Mouse (Mus musculus): ENCODE measurements around the gene Fto. TPM values are rescaled to one million over a fixed set of nuclear protein-coding genes. Genes with fewer than 3 reads are reported as not detected.

The Fto gene
- polyA plus RNA-seq, 1 experiment from 2014 or later, result 151 TPM

GRCm38 (mm10) chr8:91584620-91585415 is 271.5 kb downstream of the Fto start:
- WGBS, result 77% methylated on average over 11 of the region's 11 CpGs
- Histone ChIP-seq H3K9ac (ENCODE audit: low read depth, low read length) (no peak overlapping the region), H3K27me3 (replicated peaks; ENCODE audit: control insufficient read depth, insufficient read depth, low read length) (no peaks in the 10 kb centered on the region), H3K27ac (ENCODE audit: low read depth, low read length) (no peak overlapping the region), H3K4me3 (ENCODE audit: low read length) (no peak overlapping the region), H3K9me3 (ENCODE audit: control insufficient read depth, low read length) (no peaks in the 10 kb centered on the region), H3K4me2 (ENCODE audit: low read length) (no peak overlapping the region), H3K36me3 (ENCODE audit: control insufficient read depth, insufficient read depth, low read length) (no peaks in the 10 kb centered on the region), H3K4me1 (ENCODE audit: control insufficient read depth, insufficient read depth, low read depth, low read length) (no peaks in the 10 kb centered on the region)
- ATAC-seq, result no peak

- Histone ChIP-seq H3K4me1 (ENCODE audit: control insufficient read depth, insufficient read depth, low read depth, low read length) (peaks cover 10% of the 10 kb centered on the region), H3K27me3 (replicated peaks; ENCODE audit: control insufficient read depth, insufficient read depth, low read length) (peaks cover 2% of the 10 kb centered on the region; the same call in 1 of the 2 replicates), H3K9ac (ENCODE audit: low read depth, low read length) (no peak overlapping the region), H3K27ac (ENCODE audit: low read depth, low read length) (no peak overlapping the region), H3K36me3 (ENCODE audit: control insufficient read depth, insufficient read depth, low read length) (no peaks in the 10 kb centered on the region), H3K4me2 (ENCODE audit: low read length) (no peak overlapping the region), H3K4me3 (ENCODE audit: low read length) (no peak overlapping the region), H3K9me3 (ENCODE audit: control insufficient read depth, low read length) (no peaks in the 10 kb centered on the region)
- 33% methylated on average over 10 of the region's 10 CpGs for WGBS
- no peak for ATAC-seq
These were observed 279.2 kb downstream of the Fto start for GRCm38 (mm10) chr8:91592436-91593105.

GRCm38 (mm10) chr8:91593202-91593781 is 280.0 kb downstream of the Fto start:
- no peaks in the 10 kb centered on the region for H3K36me3 ChIP-seq (ENCODE audit: control insufficient read depth, insufficient read depth, low read length)
- H3K4me1 ChIP-seq (ENCODE audit: control insufficient read depth, insufficient read depth, low read depth, low read length), result peaks cover 10% of the 10 kb centered on the region
- H3K4me3 ChIP-seq (ENCODE audit: low read length), result no peak overlapping the region
- ATAC-seq, result no peak
- no peak overlapping the region for H3K9ac ChIP-seq (ENCODE audit: low read depth, low read length)
- H3K27me3 ChIP-seq (replicated peaks; ENCODE audit: control insufficient read depth, insufficient read depth, low read length), result peaks cover 2% of the 10 kb centered on the region; the same call in 1 of the 2 replicates
- H3K4me2 ChIP-seq (ENCODE audit: low read length), result no peak overlapping the region
- WGBS, result 37% methylated on average over 12 of the region's 12 CpGs
- no peak overlapping the region for H3K27ac ChIP-seq (ENCODE audit: low read depth, low read length)
- no peaks in the 10 kb centered on the region for H3K9me3 ChIP-seq (ENCODE audit: control insufficient read depth, low read length)

GRCm38 (mm10) chr8:91599349-91599837 is 286.1 kb downstream of the Fto start:
- Histone ChIP-seq H3K27ac (ENCODE audit: low read depth, low read length) (no peak overlapping the region), H3K4me3 (ENCODE audit: low read length) (no peak overlapping the region), H3K36me3 (ENCODE audit: control insufficient read depth, insufficient read depth, low read length) (no peaks in the 10 kb centered on the region), H3K27me3 (replicated peaks; ENCODE audit: control insufficient read depth, insufficient read depth, low read length) (peaks cover 2% of the 10 kb centered on the region; the same call in 1 of the 2 replicates), H3K9ac (ENCODE audit: low read depth, low read length) (no peak overlapping the region), H3K4me1 (ENCODE audit: control insufficient read depth, insufficient read depth, low read depth, low read length) (no peaks in the 10 kb centered on the region), H3K9me3 (ENCODE audit: control insufficient read depth, low read length) (no peaks in the 10 kb centered on the region), H3K4me2 (ENCODE audit: low read length) (no peak overlapping the region)
- ATAC-seq, result no peak
- 34% methylated on average over 14 of the region's 14 CpGs for WGBS

GRCm38 (mm10) chr8:91603751-91604150 is 290.4 kb downstream of the Fto start:
- Histone ChIP-seq H3K9me3 (ENCODE audit: control insufficient read depth, low read length) (no peaks in the 10 kb centered on the region), H3K27ac (ENCODE audit: low read depth, low read length) (no peak overlapping the region), H3K4me3 (ENCODE audit: low read length) (no peak overlapping the region), H3K27me3 (replicated peaks; ENCODE audit: control insufficient read depth, insufficient read depth, low read length) (no peaks in the 10 kb centered on the region), H3K4me1 (ENCODE audit: control insufficient read depth, insufficient read depth, low read depth, low read length) (no peaks in the 10 kb centered on the region), H3K36me3 (ENCODE audit: control insufficient read depth, insufficient read depth, low read length) (no peaks in the 10 kb centered on the region), H3K9ac (ENCODE audit: low read depth, low read length) (no peak overlapping the region), H3K4me2 (ENCODE audit: low read length) (no peak overlapping the region)
- 88% methylated on average over 9 of the region's 9 CpGs for WGBS
- no peak for ATAC-seq

GRCm38 (mm10) chr8:91605901-91606300 is 292.6 kb downstream of the Fto start:
- WGBS, result 86% methylated on average over 8 of the region's 8 CpGs
- Histone ChIP-seq H3K9ac (ENCODE audit: low read depth, low read length) (no peak overlapping the region), H3K4me2 (ENCODE audit: low read length) (no peak overlapping the region), H3K9me3 (ENCODE audit: control insufficient read depth, low read length) (no peaks in the 10 kb centered on the region), H3K4me3 (ENCODE audit: low read length) (no peak overlapping the region), H3K36me3 (ENCODE audit: control insufficient read depth, insufficient read depth, low read length) (no peaks in the 10 kb centered on the region), H3K27me3 (replicated peaks; ENCODE audit: control insufficient read depth, insufficient read depth, low read length) (peaks cover 2% of the 10 kb centered on the region; the same call in 1 of the 2 replicates), H3K4me1 (ENCODE audit: control insufficient read depth, insufficient read depth, low read depth, low read length) (peaks cover 2% of the 10 kb centered on the region), H3K27ac (ENCODE audit: low read depth, low read length) (no peak overlapping the region)
- no peak for ATAC-seq

GRCm38 (mm10) chr8:91607091-91607490 is 293.8 kb downstream of the Fto start:
- H3K9me3 ChIP-seq (ENCODE audit: control insufficient read depth, low read length), result no peaks in the 10 kb centered on the region
- 60% methylated on average over 5 of the region's 5 CpGs for WGBS
- ATAC-seq, result no peak
- H3K4me2 ChIP-seq (ENCODE audit: low read length), result no peak overlapping the region
- H3K27me3 ChIP-seq (replicated peaks; ENCODE audit: control insufficient read depth, insufficient read depth, low read length), result peaks cover 3% of the 10 kb centered on the region; the same call in 1 of the 2 replicates
- H3K4me3 ChIP-seq (ENCODE audit: low read length), result no peak overlapping the region
- no peak overlapping the region for H3K9ac ChIP-seq (ENCODE audit: low read depth, low read length)
- H3K27ac ChIP-seq (ENCODE audit: low read depth, low read length), result no peak overlapping the region
- peaks cover 13% of the 10 kb centered on the region for H3K4me1 ChIP-seq (ENCODE audit: control insufficient read depth, insufficient read depth, low read depth, low read length)
- H3K36me3 ChIP-seq (ENCODE audit: control insufficient read depth, insufficient read depth, low read length), result no peaks in the 10 kb centered on the region

GRCm38 (mm10) chr8:91611191-91611590 is 297.9 kb downstream of the Fto start:
- H3K4me3 ChIP-seq (ENCODE audit: low read length), result no peak overlapping the region
- H3K4me2 ChIP-seq (ENCODE audit: low read length), result no peak overlapping the region
- H3K9me3 ChIP-seq (ENCODE audit: control insufficient read depth, low read length), result no peaks in the 10 kb centered on the region
- WGBS, result 58% methylated on average over 7 of the region's 7 CpGs
- no peaks in the 10 kb centered on the region for H3K36me3 ChIP-seq (ENCODE audit: control insufficient read depth, insufficient read depth, low read length)
- H3K27me3 ChIP-seq (replicated peaks; ENCODE audit: control insufficient read depth, insufficient read depth, low read length), result peaks cover 3% of the 10 kb centered on the region
- 0 out of 2 replicates have a peak, but pooled peaks have one; percentile 3 for ATAC-seq
- H3K27ac ChIP-seq (ENCODE audit: low read depth, low read length), result no peak overlapping the region
- no peak overlapping the region for H3K9ac ChIP-seq (ENCODE audit: low read depth, low read length)
- peaks cover 24% of the 10 kb centered on the region for H3K4me1 ChIP-seq (ENCODE audit: control insufficient read depth, insufficient read depth, low read depth, low read length)

Data from hindbrain, embryonic 16.5 days (tissue).